Mouse (Mus musculus) E14TG2a.4 (cell line): ENCODE results near the gene Egfl8.

Source experiments
- CTCF ChIP-seq: conservative IDR thresholded peaks from 2 replicates; pipeline ENCODE4 v1.5.1; 2014; ENCODE audit warnings: low read length
- NANOG ChIP-seq: IDR thresholded peaks from 2 replicates; pipeline ENCODE4 v1.6.1; 2014; ENCODE audit warnings: borderline replicate concordance, low read length, mixed read lengths
- POU5F1 ChIP-seq: IDR thresholded peaks from 2 replicates; pipeline ENCODE4 v1.6.1; 2014; ENCODE audit warnings: low read length, borderline replicate concordance

GRCm38 (mm10) chr17:34585877-34586771 lies 29.6 kb downstream of the Egfl8 start:
- TF ChIP-seq CTCF (no peak), POU5F1 (no peak), NANOG (no peak)
